Mouse (Mus musculus) spleen, adult 2 months (tissue): ENCODE data around the gene Fam227b.

Experiments used
- CTCF ChIP-seq: fragments of 200-500 bp; IDR thresholded peaks from 2 replicates; pipeline ENCODE4 v1.5.1; 2011; ENCODE audit warnings: mild to moderate bottlenecking, inconsistent platforms; ENCODE audit not compliant: insufficient read depth, insufficient read length, insufficient replicate concordance; ENCODE audit errors: extremely low read depth
- POLR2A ChIP-seq: fragments of 200-500 bp; IDR thresholded peaks from 2 replicates; pipeline ENCODE4 v1.6.1; 2011; ENCODE audit warnings: low read depth, low read length, inconsistent platforms

DNA sequence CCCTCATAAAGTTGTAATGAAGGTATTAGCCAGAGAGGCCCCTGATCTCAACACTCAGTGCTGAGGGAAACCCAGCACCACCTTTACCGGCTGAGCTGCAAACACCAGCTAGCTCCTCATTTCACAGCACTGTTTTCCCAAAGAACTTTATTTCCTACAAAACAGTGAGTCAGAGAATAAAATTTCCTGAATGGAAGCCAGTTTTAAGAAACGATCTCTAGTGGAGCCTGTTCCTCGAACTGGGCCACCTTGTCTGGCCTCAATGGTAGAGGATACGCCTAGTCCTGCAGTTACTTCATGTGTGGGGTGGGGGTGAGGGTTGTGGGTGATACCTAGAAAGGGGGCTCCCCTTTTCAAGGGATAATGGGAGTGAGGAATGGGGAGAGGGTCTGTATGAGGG lies 57.2 kb downstream of the Fam227b start:
- TF ChIP-seq CTCF (no peak), POLR2A (no peak)
